Mouse (Mus musculus) hindbrain, embryonic 13.5 days (tissue): ENCODE measurements at regions not wholly inside any gene's neighbourhood (a gene's known extent, or its start where the extent isn't known, plus 50 kb on each side); places are given as distances from the start of the nearest gene placed in this dataset.

Experiments
- ATAC-seq: fragments of 200-750 bp; cut with Nextera tagmentation; 2 replicates; pipeline ENCODE4 v1.8.0; 2017; ENCODE audit warnings: moderate TSS enrichment; ENCODE audit not compliant: low FRiP score
- H3K27ac ChIP-seq: fragments of 300-500 bp; sonication (generic); 2 replicates; pipeline ENCODE4 v1.5.1; 2015; ENCODE audit warnings: inconsistent platforms, mild to moderate bottlenecking, moderate library complexity
- H3K27me3 ChIP-seq: fragments of 300-500 bp; sonication (generic); 2 replicates; pipeline ENCODE4 v1.6.1; 2015; ENCODE audit warnings: mild to moderate bottlenecking, inconsistent platforms
- H3K36me3 ChIP-seq: fragments of 300-500 bp; sonication (generic); 2 replicates; pipeline ENCODE4 v1.6.1; 2015; ENCODE audit warnings: mild to moderate bottlenecking, inconsistent platforms
- H3K4me1 ChIP-seq: fragments of 300-500 bp; sonication (generic); replicated peaks from 2 replicates; pipeline ENCODE4 v1.6.1; 2015; ENCODE audit warnings: inconsistent platforms
- H3K4me2 ChIP-seq: fragments of 300-500 bp; sonication (generic); 2 replicates; pipeline ENCODE4 v1.6.1; 2015; ENCODE audit warnings: inconsistent platforms, mild to moderate bottlenecking, moderate library complexity
- H3K4me3 ChIP-seq: fragments of 300-500 bp; sonication (generic); 2 replicates; pipeline ENCODE4 v1.5.1; 2015; ENCODE audit warnings: mild to moderate bottlenecking, inconsistent platforms
- H3K9ac ChIP-seq: fragments of 300-500 bp; sonication (generic); 2 replicates; pipeline ENCODE4 v1.6.1; 2015; ENCODE audit warnings: mild to moderate bottlenecking, inconsistent platforms
- H3K9me3 ChIP-seq: fragments of 300-500 bp; sonication (generic); 2 replicates; pipeline ENCODE4 v1.6.1; 2016; ENCODE audit warnings: inconsistent platforms
- WGBS: fragments of 180-500 bp; shearing (Covaris S2); methylation state at CpG from one replicate; pipeline ENCODE4 v1.1.7; 2015; 5-methylcytosine and 5-hydroxymethylcytosine counted together

GRCm38 (mm10) chr4:125890510-125890909 lies 133.8 kb upstream of the Csf3r start:
- H3K4me2 ChIP-seq, result no peak overlapping the region
- H3K4me1 ChIP-seq, result peaks cover 4% of the 10 kb centered on the region
- H3K4me3 ChIP-seq, result no peak overlapping the region
- ATAC-seq, result no peak
- no peaks in the 10 kb centered on the region for H3K36me3 ChIP-seq
- no peaks in the 10 kb centered on the region for H3K27me3 ChIP-seq
- 60% methylated on average over 4 of the region's 4 CpGs for WGBS
- no peak overlapping the region for H3K27ac ChIP-seq
- H3K9me3 ChIP-seq, result peaks cover 4% of the 10 kb centered on the region; the same call in 1 of the 2 replicates
- H3K9ac ChIP-seq, result no peak overlapping the region

GRCm38 (mm10) chr4:125893139-125893538 lies 131.2 kb upstream of the Csf3r start:
- H3K4me1 ChIP-seq, result peaks cover 18% of the 10 kb centered on the region
- no peak for ATAC-seq
- peaks cover 4% of the 10 kb centered on the region; the same call in 1 of the 2 replicates for H3K9me3 ChIP-seq
- no peak overlapping the region for H3K27ac ChIP-seq
- no peaks in the 10 kb centered on the region for H3K36me3 ChIP-seq
- 83% methylated on average over 6 of the region's 6 CpGs for WGBS
- no peak overlapping the region for H3K4me3 ChIP-seq
- no peak overlapping the region for H3K9ac ChIP-seq
- H3K4me2 ChIP-seq, result no peak overlapping the region
- no peaks in the 10 kb centered on the region for H3K27me3 ChIP-seq

GRCm38 (mm10) chr4:125897707-125898106 lies 126.6 kb upstream of the Csf3r start:
- Histone ChIP-seq H3K4me2 (no peak overlapping the region), H3K4me1 (peaks cover 43% of the 10 kb centered on the region), H3K9ac (no peak overlapping the region), H3K27me3 (0 out of 2 replicates have a peak, but pooled peaks cover 3% of the 10 kb centered on the region), H3K9me3 (no peaks in the 10 kb centered on the region), H3K36me3 (no peaks in the 10 kb centered on the region), H3K27ac (no peak overlapping the region), H3K4me3 (no peak overlapping the region)
- no peak for ATAC-seq
- WGBS, result 86% methylated on average over 2 of the region's 2 CpGs

DNA sequence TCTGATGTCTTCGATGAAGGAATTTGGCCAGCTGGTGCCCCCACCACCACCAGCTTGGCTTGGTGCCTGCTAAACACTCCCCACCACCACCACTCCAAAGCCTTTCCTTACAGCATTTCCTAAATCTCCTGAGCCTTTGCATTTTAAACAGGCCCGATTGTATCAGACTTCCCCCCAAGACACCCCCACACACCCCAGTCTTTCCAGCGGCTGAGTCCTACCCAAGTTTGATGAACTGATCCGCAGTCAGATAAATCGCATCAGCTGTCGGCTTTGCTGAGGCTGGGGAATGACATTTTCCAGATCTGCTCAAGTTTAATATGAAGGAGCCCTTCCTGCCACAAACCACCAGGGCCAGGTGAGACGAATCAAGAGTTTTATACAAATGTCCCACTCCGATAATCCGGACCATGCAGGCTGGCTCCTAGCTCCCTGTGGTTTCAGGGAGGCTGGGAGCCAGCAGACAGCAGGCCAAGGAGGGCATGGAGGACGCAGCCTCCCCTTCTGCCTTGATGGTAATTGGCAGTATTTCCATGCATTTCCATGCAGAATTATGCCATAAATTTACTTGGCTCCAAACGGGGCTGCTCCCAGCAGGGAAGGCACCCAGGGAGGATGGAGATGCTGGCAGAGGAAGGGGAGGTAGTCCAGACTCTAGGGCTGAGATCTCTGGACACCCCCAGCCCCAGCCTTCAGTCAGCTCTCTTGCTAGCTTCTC lies 125.6 kb upstream of the Csf3r start:
- H3K4me1 ChIP-seq, result peaks cover 43% of the 10 kb centered on the region
- H3K27ac ChIP-seq, result 0 out of 2 replicates have a peak overlapping the region, but pooled peaks have one; percentile 41
- no peak overlapping the region for H3K9ac ChIP-seq
- no peak overlapping the region for H3K4me2 ChIP-seq
- WGBS, result 63% methylated on average over 11 of the region's 11 CpGs
- ATAC-seq, result no peak
- H3K27me3 ChIP-seq, result 0 out of 2 replicates have a peak, but pooled peaks cover 3% of the 10 kb centered on the region
- H3K36me3 ChIP-seq, result no peaks in the 10 kb centered on the region
- no peaks in the 10 kb centered on the region for H3K9me3 ChIP-seq
- no peak overlapping the region for H3K4me3 ChIP-seq

- no peak overlapping the region for H3K4me3 ChIP-seq
- H3K9me3 ChIP-seq, result no peaks in the 10 kb centered on the region
- 54% methylated on average over 10 of the region's 10 CpGs for WGBS
- 0 out of 2 replicates have a peak, but pooled peaks cover 3% of the 10 kb centered on the region for H3K27me3 ChIP-seq
- ATAC-seq, result no peak
- H3K4me1 ChIP-seq, result peaks cover 38% of the 10 kb centered on the region
- H3K4me2 ChIP-seq, result no peak overlapping the region
- peak overlapping the region; percentile 18; the same call in 1 of the 2 replicates for H3K27ac ChIP-seq
- H3K36me3 ChIP-seq, result no peaks in the 10 kb centered on the region
- no peak overlapping the region for H3K9ac ChIP-seq
Observed at GRCm38 (mm10) chr4:125901546-125902276, 122.6 kb upstream of the Csf3r start.

GRCm38 (mm10) chr4:125906296-125906695 lies 118.1 kb upstream of the Csf3r start:
- Histone ChIP-seq H3K27ac (no peak overlapping the region), H3K27me3 (0 out of 2 replicates have a peak, but pooled peaks cover 10% of the 10 kb centered on the region), H3K4me2 (no peak overlapping the region), H3K9me3 (no peaks in the 10 kb centered on the region), H3K4me1 (peaks cover 14% of the 10 kb centered on the region), H3K36me3 (no peaks in the 10 kb centered on the region), H3K9ac (no peak overlapping the region), H3K4me3 (no peak overlapping the region)
- WGBS, result 63% methylated on average over 5 of the region's 5 CpGs
- ATAC-seq, result no peak

DNA sequence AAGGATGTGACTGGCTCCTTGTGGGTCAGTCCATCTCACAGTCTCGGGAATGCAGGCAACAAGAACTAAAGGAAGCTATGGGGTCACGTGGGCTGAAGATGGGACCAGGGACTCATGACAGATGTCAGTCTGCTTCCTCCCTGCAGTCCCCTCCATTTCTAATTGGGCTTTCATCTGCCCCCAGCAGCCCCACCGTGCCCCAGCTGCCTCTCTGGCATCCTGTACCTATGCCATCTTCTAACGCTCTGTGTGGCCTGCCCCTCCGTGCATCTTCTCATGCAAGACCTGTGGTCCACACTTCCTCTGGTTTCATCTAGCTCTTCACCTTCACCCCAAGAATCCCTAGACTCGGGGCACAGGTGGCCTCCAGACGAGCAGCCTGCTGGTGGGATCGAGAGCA lies 115.4 kb upstream of the Csf3r start:
- WGBS, result 94% methylated on average over 8 of the region's 8 CpGs
- H3K27ac ChIP-seq, result no peak overlapping the region
- H3K27me3 ChIP-seq, result peaks cover 28% of the 10 kb centered on the region; the same call in 1 of the 2 replicates
- H3K9me3 ChIP-seq, result no peaks in the 10 kb centered on the region
- H3K36me3 ChIP-seq, result no peaks in the 10 kb centered on the region
- H3K4me3 ChIP-seq, result no peak overlapping the region
- no peak overlapping the region for H3K4me2 ChIP-seq
- peaks cover 27% of the 10 kb centered on the region for H3K4me1 ChIP-seq
- no peak overlapping the region for H3K9ac ChIP-seq
- no peak for ATAC-seq

DNA sequence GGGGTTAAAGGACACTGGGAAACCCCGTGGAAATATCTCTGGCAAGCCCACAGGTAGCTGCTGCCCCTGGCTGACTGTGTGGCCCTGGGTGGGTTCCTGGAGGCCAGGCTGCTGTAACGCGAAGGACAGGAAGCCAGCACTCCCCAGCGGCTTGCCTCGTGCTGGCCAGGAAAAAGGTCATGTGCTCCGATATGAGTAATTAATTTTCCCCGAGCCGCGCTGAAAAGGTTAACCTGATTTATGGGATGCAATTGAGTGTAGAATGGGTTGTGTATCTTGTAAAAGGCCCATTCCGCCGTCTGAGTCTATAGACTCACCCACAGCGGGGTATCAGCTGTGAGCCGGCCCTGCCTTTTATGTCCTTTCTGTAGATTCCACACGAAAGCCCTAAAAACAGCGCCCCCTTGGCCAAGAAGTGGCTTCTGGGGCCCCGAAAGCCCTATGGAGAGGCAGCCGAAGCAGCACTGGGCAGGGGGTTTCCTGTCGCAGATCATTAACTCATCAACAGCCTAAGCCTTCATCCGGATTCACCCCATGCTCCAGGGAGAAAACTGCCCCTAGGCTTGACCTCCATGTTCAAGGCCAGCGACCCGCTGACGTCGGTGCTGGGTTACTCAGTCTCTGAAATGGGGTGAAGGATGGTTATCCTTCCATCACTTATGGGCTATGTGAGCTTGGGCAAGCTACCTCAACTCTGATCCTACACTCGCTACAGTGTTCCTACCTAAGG lies 112.6 kb upstream of the Csf3r start:
- peaks cover 32% of the 10 kb centered on the region for H3K4me1 ChIP-seq
- H3K36me3 ChIP-seq, result no peaks in the 10 kb centered on the region
- no peak overlapping the region for H3K9ac ChIP-seq
- WGBS, result 10% methylated on average over 24 of the region's 24 CpGs
- no peaks in the 10 kb centered on the region for H3K9me3 ChIP-seq
- H3K27me3 ChIP-seq, result peaks cover 35% of the 10 kb centered on the region
- no peak overlapping the region for H3K27ac ChIP-seq
- ATAC-seq, result no peak
- H3K4me3 ChIP-seq, result no peak overlapping the region
- H3K4me2 ChIP-seq, result no peak overlapping the region

- Histone ChIP-seq H3K4me1 (peaks cover 40% of the 10 kb centered on the region), H3K27me3 (peaks cover 35% of the 10 kb centered on the region), H3K4me3 (no peak overlapping the region), H3K36me3 (no peaks in the 10 kb centered on the region), H3K27ac (no peak overlapping the region), H3K9ac (no peak overlapping the region), H3K4me2 (no peak overlapping the region), H3K9me3 (no peaks in the 10 kb centered on the region)
- 21% methylated on average over 8 of the region's 8 CpGs for WGBS
- 0 out of 2 replicates have a peak, but pooled peaks have one; percentile 34 for ATAC-seq
Observed at GRCm38 (mm10) chr4:125912444-125913049, 111.8 kb upstream of the Csf3r start.

- Histone ChIP-seq H3K27ac (no peak overlapping the region), H3K9me3 (no peaks in the 10 kb centered on the region), H3K9ac (no peak overlapping the region), H3K4me2 (no peak overlapping the region), H3K27me3 (peaks cover 29% of the 10 kb centered on the region), H3K4me3 (no peak overlapping the region), H3K36me3 (no peaks in the 10 kb centered on the region), H3K4me1 (peaks cover 49% of the 10 kb centered on the region)
- 28% methylated on average over 8 of the region's 8 CpGs for WGBS
- no peak for ATAC-seq
Observed at GRCm38 (mm10) chr4:125915166-125915565, 109.2 kb upstream of the Csf3r start.

GRCm38 (mm10) chr4:125917210-125917609 lies 107.1 kb upstream of the Csf3r start:
- no peak overlapping the region for H3K9ac ChIP-seq
- H3K9me3 ChIP-seq, result no peaks in the 10 kb centered on the region
- peaks cover 28% of the 10 kb centered on the region for H3K27me3 ChIP-seq
- H3K36me3 ChIP-seq, result no peaks in the 10 kb centered on the region
- ATAC-seq, result no peak
- H3K4me2 ChIP-seq, result no peak overlapping the region
- H3K27ac ChIP-seq, result peak overlapping the region; percentile 35
- H3K4me1 ChIP-seq, result peaks cover 51% of the 10 kb centered on the region
- no peak overlapping the region for H3K4me3 ChIP-seq
- WGBS, result 8% methylated on average over 6 of the region's 6 CpGs
